Mouse (Mus musculus): ENCODE results near the gene Zfp648. TPM values are rescaled to one million over a fixed set of nuclear protein-coding genes. Genes with fewer than 3 reads are reported as not detected.

The Zfp648 gene
- 0.16 and 1.1 TPM in 2 replicates for polyA plus RNA-seq (2015; fragmentation: Nextera tagmentation; extraction: Ambion mirVana)

GRCm38 (mm10) chr1:154200955-154201722, at the start of gene Zfp648:
Zfp648 (plus strand) TSS chr1:154201187.
- Histone ChIP-seq H3K36me3 (no peaks in the 10 kb centered on the region), H3K4me2 (no peak within 1 kb of the TSS), H3K4me3 (no peak within 1 kb of the TSS), H3K9me3 (replicated peaks) (no peaks in the 10 kb centered on the region), H3K27me3 (peaks cover 36% of the 10 kb centered on the region), H3K4me1 (replicated peaks) (peaks cover 10% of the 10 kb centered on the region), H3K9ac (no peak within 1 kb of the TSS), H3K27ac (no peak within 1 kb of the TSS)
- WGBS, result 33% methylated on average over 14 of the region's 14 CpGs
- ATAC-seq (replicated peaks; ENCODE audit: insufficient number of reproducible peaks, insufficient read depth, low FRiP score, low read depth), result no peak

DNA sequence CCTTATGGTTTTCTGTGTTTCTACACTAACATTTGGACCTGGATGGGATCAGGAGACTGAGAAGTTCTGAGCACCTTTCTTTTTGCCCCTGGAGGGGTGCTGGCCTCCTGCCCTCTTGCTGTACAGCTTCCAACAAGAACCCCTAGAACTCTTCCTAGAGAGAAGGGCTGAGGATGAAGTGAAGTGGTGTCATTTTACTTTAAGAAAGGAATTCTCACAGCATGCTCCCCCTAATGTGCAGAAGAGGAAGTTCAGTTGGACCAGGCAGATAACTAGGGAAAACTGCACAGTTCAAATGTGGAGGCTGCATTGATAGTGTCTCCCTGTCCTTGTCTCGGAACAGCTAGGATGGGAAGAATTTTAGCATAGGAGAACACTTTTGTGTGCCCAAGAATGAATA, 48.4 kb upstream of the Zfp648 start:
- no peak overlapping the region for H3K4me2 ChIP-seq

GRCm38 (mm10) chr1:154153800-154154199, 47.2 kb upstream of the Zfp648 start:
- Histone ChIP-seq H3K36me3 (no peaks in the 10 kb centered on the region), H3K4me3 (no peak overlapping the region), H3K9me3 (replicated peaks) (no peaks in the 10 kb centered on the region), H3K27me3 (no peaks in the 10 kb centered on the region), H3K4me2 (no peak overlapping the region), H3K4me1 (replicated peaks) (peaks cover 17% of the 10 kb centered on the region), H3K9ac (no peak overlapping the region), H3K27ac (no peak overlapping the region)
- no peak for ATAC-seq (replicated peaks; ENCODE audit: insufficient number of reproducible peaks, insufficient read depth, low FRiP score, low read depth)
- 82% methylated on average over 7 of the region's 7 CpGs for WGBS

More for the DNA sequence above, 48.4 kb upstream of the Zfp648 start:
- 63% methylated on average over 1 of the region's 1 CpGs for WGBS
- ATAC-seq (replicated peaks; ENCODE audit: insufficient number of reproducible peaks, insufficient read depth, low FRiP score, low read depth), result no peak
- Histone ChIP-seq H3K4me3 (no peak overlapping the region), H3K9ac (no peak overlapping the region), H3K4me1 (replicated peaks) (peaks cover 19% of the 10 kb centered on the region), H3K27ac (no peak overlapping the region), H3K27me3 (no peaks in the 10 kb centered on the region), H3K9me3 (replicated peaks) (no peaks in the 10 kb centered on the region), H3K36me3 (no peaks in the 10 kb centered on the region)

GRCm38 (mm10) chr1:154156177-154157062, 44.6 kb upstream of the Zfp648 start:
- no peak overlapping the region for H3K27ac ChIP-seq
- WGBS, result 54% methylated on average over 14 of the region's 14 CpGs

DNA sequence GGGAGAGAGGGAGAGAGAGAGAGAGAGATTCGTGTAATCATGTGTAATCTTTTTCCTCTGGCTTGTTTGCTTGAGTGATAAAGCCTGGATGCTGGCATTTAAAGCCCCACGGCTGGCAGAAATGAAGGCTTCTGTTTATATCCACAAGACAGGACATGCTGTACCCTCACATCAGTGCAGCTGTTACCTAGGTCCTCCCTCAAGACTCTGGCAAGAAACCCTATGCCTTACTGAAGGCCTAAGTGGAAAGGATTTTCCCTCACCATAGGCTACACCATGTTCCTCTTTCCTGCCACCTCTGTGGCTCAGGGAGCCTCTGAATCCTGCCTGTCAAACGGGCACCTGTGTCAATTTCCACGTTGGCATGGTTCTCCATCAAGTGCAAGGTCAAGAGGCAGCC, 43.9 kb upstream of the Zfp648 start:
- H3K4me1 ChIP-seq (replicated peaks), result 0 out of 2 replicates have a peak, but pooled peaks cover 2% of the 10 kb centered on the region
- H3K27ac ChIP-seq, result no peak overlapping the region
- ATAC-seq (replicated peaks; ENCODE audit: insufficient number of reproducible peaks, insufficient read depth, low FRiP score, low read depth), result no peak
- H3K4me3 ChIP-seq, result no peak overlapping the region
- no peak overlapping the region for H3K9ac ChIP-seq
- H3K27me3 ChIP-seq, result no peaks in the 10 kb centered on the region
- no peaks in the 10 kb centered on the region for H3K36me3 ChIP-seq
- H3K9me3 ChIP-seq (replicated peaks), result no peaks in the 10 kb centered on the region
- WGBS, result 43% methylated on average over 4 of the region's 4 CpGs
- H3K4me2 ChIP-seq, result no peak overlapping the region

More at GRCm38 (mm10) chr1:154156177-154157062, 44.6 kb upstream of the Zfp648 start:
- Histone ChIP-seq H3K4me2 (no peak overlapping the region), H3K27me3 (no peaks in the 10 kb centered on the region), H3K9ac (no peak overlapping the region), H3K4me3 (no peak overlapping the region), H3K9me3 (replicated peaks) (no peaks in the 10 kb centered on the region), H3K36me3 (no peaks in the 10 kb centered on the region), H3K4me1 (replicated peaks) (0 out of 2 replicates have a peak, but pooled peaks cover 2% of the 10 kb centered on the region)
- no peak for ATAC-seq (replicated peaks; ENCODE audit: insufficient number of reproducible peaks, insufficient read depth, low FRiP score, low read depth)

GRCm38 (mm10) chr1:154167696-154168095, 33.3 kb upstream of the Zfp648 start:
- no peak for ATAC-seq (replicated peaks; ENCODE audit: insufficient number of reproducible peaks, insufficient read depth, low FRiP score, low read depth)
- Histone ChIP-seq H3K4me3 (no peak overlapping the region), H3K27me3 (no peaks in the 10 kb centered on the region), H3K4me2 (no peak overlapping the region), H3K9ac (no peak overlapping the region), H3K36me3 (no peaks in the 10 kb centered on the region), H3K27ac (no peak overlapping the region), H3K4me1 (replicated peaks) (no peaks in the 10 kb centered on the region), H3K9me3 (replicated peaks) (no peaks in the 10 kb centered on the region)
- 75% methylated on average over 6 of the region's 6 CpGs for WGBS

DNA sequence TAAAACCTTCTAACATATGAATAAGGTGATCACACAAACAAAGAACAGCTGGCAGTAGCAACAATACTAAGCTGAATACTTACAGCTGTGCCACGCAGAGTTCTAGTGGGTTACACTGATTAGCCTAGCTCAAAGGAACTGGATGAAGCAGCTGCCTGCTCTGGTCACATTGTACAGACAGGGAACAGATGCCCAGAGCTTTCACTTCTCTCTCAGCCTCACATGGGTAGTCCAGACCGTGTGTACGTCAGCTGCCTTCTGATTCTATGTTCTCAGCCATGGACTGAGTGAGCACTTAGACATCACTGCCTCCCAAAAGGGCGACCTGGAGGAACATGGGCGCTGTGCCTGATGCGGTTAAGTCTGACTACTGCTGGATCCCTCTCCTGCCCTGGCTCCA, 25.7 kb upstream of the Zfp648 start:
- WGBS, result 73% methylated on average over 6 of the region's 6 CpGs
- H3K9me3 ChIP-seq (replicated peaks), result no peaks in the 10 kb centered on the region
- H3K36me3 ChIP-seq, result no peaks in the 10 kb centered on the region
- no peak overlapping the region for H3K27ac ChIP-seq
- ATAC-seq (replicated peaks; ENCODE audit: insufficient number of reproducible peaks, insufficient read depth, low FRiP score, low read depth), result no peak
- H3K4me2 ChIP-seq, result no peak overlapping the region
- no peaks in the 10 kb centered on the region for H3K27me3 ChIP-seq
- H3K9ac ChIP-seq, result no peak overlapping the region
- H3K4me3 ChIP-seq, result no peak overlapping the region
- no peaks in the 10 kb centered on the region for H3K4me1 ChIP-seq (replicated peaks)

- 73% methylated on average over 4 of the region's 4 CpGs for WGBS
- Histone ChIP-seq H3K27me3 (no peaks in the 10 kb centered on the region), H3K4me3 (no peak overlapping the region), H3K9me3 (replicated peaks) (no peaks in the 10 kb centered on the region), H3K9ac (no peak overlapping the region), H3K27ac (no peak overlapping the region), H3K4me1 (replicated peaks) (no peaks in the 10 kb centered on the region), H3K36me3 (no peaks in the 10 kb centered on the region), H3K4me2 (no peak overlapping the region)
- ATAC-seq (replicated peaks; ENCODE audit: insufficient number of reproducible peaks, insufficient read depth, low FRiP score, low read depth), result no peak; the same call in 1 of the 2 replicates
These were observed 23.2 kb upstream of the Zfp648 start for GRCm38 (mm10) chr1:154177781-154178180.

DNA sequence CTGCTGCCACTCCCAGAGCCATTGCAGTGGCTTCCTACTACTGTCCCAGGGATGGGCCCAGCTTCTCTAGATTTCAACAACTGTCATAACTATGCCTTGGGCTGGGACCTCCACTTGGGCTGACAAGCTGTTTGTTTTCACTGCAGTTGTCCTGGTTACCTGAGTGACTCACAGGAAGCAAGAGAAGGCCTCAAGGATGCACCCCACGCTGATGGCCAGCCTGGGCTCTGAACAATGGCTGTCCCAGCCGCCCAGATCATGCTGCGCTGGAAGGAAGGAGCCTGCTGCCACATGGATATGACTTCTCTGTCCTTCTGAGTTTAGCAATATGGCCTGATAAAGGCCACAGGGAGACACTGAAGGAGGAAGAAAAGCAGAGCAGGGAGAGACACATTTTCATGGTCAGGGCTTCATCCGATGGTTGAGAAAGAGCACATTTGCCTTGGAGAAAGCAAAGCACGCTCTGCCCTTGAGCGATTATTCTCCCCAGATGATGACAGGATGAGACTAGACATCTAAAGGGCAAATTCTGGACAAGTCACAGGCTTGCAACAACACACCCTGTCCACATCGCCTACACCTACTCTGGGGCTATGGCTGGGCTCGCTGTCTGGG, 22.3 kb upstream of the Zfp648 start:
- Histone ChIP-seq H3K4me3 (no peak overlapping the region), H3K27ac (no peak overlapping the region), H3K9ac (no peak overlapping the region), H3K27me3 (no peaks in the 10 kb centered on the region), H3K36me3 (no peaks in the 10 kb centered on the region), H3K4me2 (no peak overlapping the region), H3K4me1 (replicated peaks) (no peaks in the 10 kb centered on the region), H3K9me3 (replicated peaks) (no peaks in the 10 kb centered on the region)
- WGBS, result 76% methylated on average over 8 of the region's 8 CpGs
- no peak for ATAC-seq (replicated peaks; ENCODE audit: insufficient number of reproducible peaks, insufficient read depth, low FRiP score, low read depth)

DNA sequence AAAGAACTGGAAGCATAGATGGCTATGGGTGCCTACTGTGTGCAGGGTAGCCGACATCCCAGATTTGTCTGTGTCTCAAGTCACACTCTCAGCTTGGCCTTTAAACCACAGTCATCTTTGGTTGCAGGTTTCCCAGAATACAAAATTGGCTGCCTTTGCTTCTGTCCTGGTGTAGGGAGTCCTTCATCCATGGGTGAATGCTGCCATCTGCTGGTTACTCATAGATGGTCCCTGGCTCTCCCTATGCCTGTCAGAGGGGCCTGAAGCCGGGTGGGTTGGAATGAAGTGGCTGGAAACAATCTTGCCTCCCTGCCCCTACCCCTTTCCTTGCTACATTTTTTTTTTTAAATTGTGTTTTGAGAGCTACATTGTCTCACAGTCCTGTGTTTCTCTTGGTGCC, 20.0 kb upstream of the Zfp648 start:
- Histone ChIP-seq H3K27ac (no peak overlapping the region), H3K27me3 (no peaks in the 10 kb centered on the region), H3K36me3 (no peaks in the 10 kb centered on the region), H3K4me1 (replicated peaks) (no peaks in the 10 kb centered on the region), H3K4me2 (no peak overlapping the region), H3K9ac (no peak overlapping the region), H3K4me3 (no peak overlapping the region), H3K9me3 (replicated peaks) (no peaks in the 10 kb centered on the region)
- WGBS, result 30% methylated on average over 2 of the region's 2 CpGs
- peak; percentile 74; the same call in 1 of the 2 replicates for ATAC-seq (replicated peaks; ENCODE audit: insufficient number of reproducible peaks, insufficient read depth, low FRiP score, low read depth)

GRCm38 (mm10) chr1:154182396-154183076, 18.5 kb upstream of the Zfp648 start:
- H3K36me3 ChIP-seq, result no peaks in the 10 kb centered on the region
- ATAC-seq (replicated peaks; ENCODE audit: insufficient number of reproducible peaks, insufficient read depth, low FRiP score, low read depth), result no peak
- H3K4me1 ChIP-seq (replicated peaks), result no peaks in the 10 kb centered on the region
- no peak overlapping the region for H3K9ac ChIP-seq
- no peak overlapping the region for H3K27ac ChIP-seq
- no peaks in the 10 kb centered on the region for H3K9me3 ChIP-seq (replicated peaks)
- H3K4me2 ChIP-seq, result no peak overlapping the region
- no peaks in the 10 kb centered on the region for H3K27me3 ChIP-seq
- H3K4me3 ChIP-seq, result no peak overlapping the region
- WGBS, result 69% methylated on average over 6 of the region's 6 CpGs

Measured in heart, embryonic 15.5 days (tissue).